Mouse (Mus musculus): ENCODE data around the gene Gm7029. TPM values are rescaled to one million over a fixed set of nuclear protein-coding genes. Genes with fewer than 3 reads are reported as not detected.
"Not testable (repeated sequence)": the region's sequence is repeated elsewhere in the genome, so short reads cannot be mapped to it uniquely, and the experiment has no call there.

Gene Gm7029
- polyA plus RNA-seq, 1 experiment from 2014 or later: not detected

GRCm38 (mm10) chr17:33900989-33901314 lies 27.3 kb downstream of the Gm7029 start:
- H3K9me3 ChIP-seq (ENCODE audit: control insufficient read depth, low read length): no peaks in the 10 kb centered on the region
- H3K4me3 ChIP-seq (replicated peaks; ENCODE audit: low read length): no peak overlapping the region
- no peak overlapping the region for H3K9ac ChIP-seq (replicated peaks; ENCODE audit: low read depth, low read length)
- WGBS: 85% methylated on average over 4 of the region's 4 CpGs
- no peak overlapping the region for H3K4me2 ChIP-seq (ENCODE audit: low read length)
- no peaks in the 10 kb centered on the region for H3K36me3 ChIP-seq (ENCODE audit: control insufficient read depth, insufficient read depth)
- H3K27me3 ChIP-seq (replicated peaks; ENCODE audit: control insufficient read depth, insufficient read depth, low read length): no peaks in the 10 kb centered on the region
- ATAC-seq: no peak
- H3K27ac ChIP-seq (ENCODE audit: low read length): no peak overlapping the region
- H3K4me1 ChIP-seq (replicated peaks; ENCODE audit: control insufficient read depth, insufficient read depth, low read length): no peaks in the 10 kb centered on the region

GRCm38 (mm10) chr17:33901653-33902052 lies 28.0 kb downstream of the Gm7029 start:
- ATAC-seq: no peak

GRCm38 (mm10) chr17:33902079-33902478 lies 28.4 kb downstream of the Gm7029 start:
- no peaks in the 10 kb centered on the region for H3K27me3 ChIP-seq (replicated peaks; ENCODE audit: control insufficient read depth, insufficient read depth, low read length)
- no peak overlapping the region for H3K27ac ChIP-seq (ENCODE audit: low read length)
- H3K4me1 ChIP-seq (replicated peaks; ENCODE audit: control insufficient read depth, insufficient read depth, low read length): no peaks in the 10 kb centered on the region
- H3K36me3 ChIP-seq (ENCODE audit: control insufficient read depth, insufficient read depth): no peaks in the 10 kb centered on the region
- WGBS: 78% methylated on average over 4 of the region's 4 CpGs
- H3K4me2 ChIP-seq (ENCODE audit: low read length): no peak overlapping the region
- no peaks in the 10 kb centered on the region for H3K9me3 ChIP-seq (ENCODE audit: control insufficient read depth, low read length)
- no peak overlapping the region for H3K9ac ChIP-seq (replicated peaks; ENCODE audit: low read depth, low read length)
- no peak overlapping the region for H3K4me3 ChIP-seq (replicated peaks; ENCODE audit: low read length)
- no peak for ATAC-seq

More at GRCm38 (mm10) chr17:33901653-33902052, 28.0 kb downstream of the Gm7029 start:
- no peak overlapping the region for H3K9ac ChIP-seq (replicated peaks; ENCODE audit: low read depth, low read length)
- no peak overlapping the region for H3K27ac ChIP-seq (ENCODE audit: low read length)
- H3K4me3 ChIP-seq (replicated peaks; ENCODE audit: low read length): no peak overlapping the region
- H3K27me3 ChIP-seq (replicated peaks; ENCODE audit: control insufficient read depth, insufficient read depth, low read length): no peaks in the 10 kb centered on the region
- no peaks in the 10 kb centered on the region for H3K36me3 ChIP-seq (ENCODE audit: control insufficient read depth, insufficient read depth)
- no peaks in the 10 kb centered on the region for H3K9me3 ChIP-seq (ENCODE audit: control insufficient read depth, low read length)
- no peak overlapping the region for H3K4me2 ChIP-seq (ENCODE audit: low read length)
- WGBS: 77% methylated on average over 4 of the region's 4 CpGs
- H3K4me1 ChIP-seq (replicated peaks; ENCODE audit: control insufficient read depth, insufficient read depth, low read length): no peaks in the 10 kb centered on the region

- H3K27me3 ChIP-seq (replicated peaks; ENCODE audit: control insufficient read depth, insufficient read depth, low read length): no peaks in the 10 kb centered on the region
- no peak overlapping the region for H3K9ac ChIP-seq (replicated peaks; ENCODE audit: low read depth, low read length)
- H3K4me3 ChIP-seq (replicated peaks; ENCODE audit: low read length): no peak overlapping the region
- no peaks in the 10 kb centered on the region for H3K9me3 ChIP-seq (ENCODE audit: control insufficient read depth, low read length)
- ATAC-seq: no peak
- no peak overlapping the region for H3K4me2 ChIP-seq (ENCODE audit: low read length)
- no peaks in the 10 kb centered on the region for H3K36me3 ChIP-seq (ENCODE audit: control insufficient read depth, insufficient read depth)
- H3K27ac ChIP-seq (ENCODE audit: low read length): no peak overlapping the region
- WGBS: 87% methylated on average over 7 of the region's 7 CpGs
- no peaks in the 10 kb centered on the region for H3K4me1 ChIP-seq (replicated peaks; ENCODE audit: control insufficient read depth, insufficient read depth, low read length)
Observed at GRCm38 (mm10) chr17:33902491-33902890, 28.9 kb downstream of the Gm7029 start.

- H3K9me3 ChIP-seq (ENCODE audit: control insufficient read depth, low read length); H3K27ac ChIP-seq (ENCODE audit: low read length); H3K4me2 ChIP-seq (ENCODE audit: low read length); H3K4me1 ChIP-seq (replicated peaks; ENCODE audit: control insufficient read depth, insufficient read depth, low read length); H3K9ac ChIP-seq (replicated peaks; ENCODE audit: low read depth, low read length); ATAC-seq; H3K4me3 ChIP-seq (replicated peaks; ENCODE audit: low read length); H3K27me3 ChIP-seq (replicated peaks; ENCODE audit: control insufficient read depth, insufficient read depth, low read length); H3K36me3 ChIP-seq (ENCODE audit: control insufficient read depth, insufficient read depth): not testable (repeated sequence)
- WGBS: 68% methylated on average over 6 of the region's 6 CpGs
Observed at GRCm38 (mm10) chr17:33903911-33904651, 30.4 kb downstream of the Gm7029 start.

GRCm38 (mm10) chr17:33904835-33905234 lies 31.2 kb downstream of the Gm7029 start, which contains the start of gene Platr17:
Platr17 (plus strand) TSS chr17:33905135.
- not testable (repeated sequence) for H3K4me1 ChIP-seq (replicated peaks; ENCODE audit: control insufficient read depth, insufficient read depth, low read length); H3K36me3 ChIP-seq (ENCODE audit: control insufficient read depth, insufficient read depth); H3K9ac ChIP-seq (replicated peaks; ENCODE audit: low read depth, low read length); H3K27me3 ChIP-seq (replicated peaks; ENCODE audit: control insufficient read depth, insufficient read depth, low read length); H3K4me3 ChIP-seq (replicated peaks; ENCODE audit: low read length); H3K9me3 ChIP-seq (ENCODE audit: control insufficient read depth, low read length); ATAC-seq; H3K4me2 ChIP-seq (ENCODE audit: low read length); H3K27ac ChIP-seq (ENCODE audit: low read length)
- 54% methylated on average over 3 of the region's 4 CpGs for WGBS

- ATAC-seq: peak; percentile 7
- WGBS: under 1% methylated on average over 42 of the region's 44 CpGs
Observed at GRCm38 (mm10) chr17:33908331-33909076, 34.9 kb downstream of the Gm7029 start.

GRCm38 (mm10) chr17:33909077-33909868 lies 35.6 kb downstream of the Gm7029 start, which contains the start of gene Daxx:
Daxx (plus strand) TSS chr17:33909414.
- H3K4me2 ChIP-seq (ENCODE audit: low read length): peak within 1 kb of the TSS; percentile 74
- peaks cover 22% of the 10 kb centered on the region for H3K36me3 ChIP-seq (ENCODE audit: control insufficient read depth, insufficient read depth)
- no peaks in the 10 kb centered on the region for H3K27me3 ChIP-seq (replicated peaks; ENCODE audit: control insufficient read depth, insufficient read depth, low read length)
- peak; percentile 98 for ATAC-seq
- H3K27ac ChIP-seq (ENCODE audit: low read length): peak within 1 kb of the TSS; percentile 93
- peak within 1 kb of the TSS; percentile 84 for H3K9ac ChIP-seq (replicated peaks; ENCODE audit: low read depth, low read length)
- peaks cover 16% of the 10 kb centered on the region for H3K4me1 ChIP-seq (replicated peaks; ENCODE audit: control insufficient read depth, insufficient read depth, low read length)
- peak within 1 kb of the TSS; percentile 74 for H3K4me3 ChIP-seq (replicated peaks; ENCODE audit: low read length)
- whole genome bisulfite sequencing: under 1% methylated on average over 68 of the region's 68 CpGs
- H3K9me3 ChIP-seq (ENCODE audit: control insufficient read depth, low read length): no peaks in the 10 kb centered on the region

More at GRCm38 (mm10) chr17:33908331-33909076, 34.9 kb downstream of the Gm7029 start:
- peaks cover 19% of the 10 kb centered on the region for H3K36me3 ChIP-seq (ENCODE audit: control insufficient read depth, insufficient read depth)
- peak overlapping the region; percentile 80 for H3K9ac ChIP-seq (replicated peaks; ENCODE audit: low read depth, low read length)
- H3K4me2 ChIP-seq (ENCODE audit: low read length): peak overlapping the region; percentile 74
- H3K4me1 ChIP-seq (replicated peaks; ENCODE audit: control insufficient read depth, insufficient read depth, low read length): peaks cover 15% of the 10 kb centered on the region
- peak overlapping the region; percentile 93 for H3K27ac ChIP-seq (ENCODE audit: low read length)
- no peaks in the 10 kb centered on the region for H3K27me3 ChIP-seq (replicated peaks; ENCODE audit: control insufficient read depth, insufficient read depth, low read length)
- H3K4me3 ChIP-seq (replicated peaks; ENCODE audit: low read length): peak overlapping the region; percentile 74
- H3K9me3 ChIP-seq (ENCODE audit: control insufficient read depth, low read length): no peaks in the 10 kb centered on the region

GRCm38 (mm10) chr17:33909869-33910250 lies 36.2 kb downstream of the Gm7029 start:
- Histone ChIP-seq H3K4me1 (replicated peaks; ENCODE audit: control insufficient read depth, insufficient read depth, low read length) (peaks cover 21% of the 10 kb centered on the region), H3K36me3 (ENCODE audit: control insufficient read depth, insufficient read depth) (peaks cover 25% of the 10 kb centered on the region), H3K27ac (ENCODE audit: low read length) (peak overlapping the region; percentile 72), H3K4me3 (replicated peaks; ENCODE audit: low read length) (peak overlapping the region; percentile 74), H3K9ac (replicated peaks; ENCODE audit: low read depth, low read length) (peak overlapping the region; percentile 84), H3K9me3 (ENCODE audit: control insufficient read depth, low read length) (no peaks in the 10 kb centered on the region), H3K27me3 (replicated peaks; ENCODE audit: control insufficient read depth, insufficient read depth, low read length) (no peaks in the 10 kb centered on the region), H3K4me2 (ENCODE audit: low read length) (peak overlapping the region; percentile 52)
- no peak for ATAC-seq
- under 1% methylated on average over 14 of the region's 14 CpGs for WGBS

Data from forebrain, embryonic 16.5 days (tissue).